Mouse (Mus musculus): ENCODE measurements around the gene Nudt2. TPM values are rescaled to one million over a fixed set of nuclear protein-coding genes. Genes with fewer than 3 reads are reported as not detected.
"Not testable (repeated sequence)": the region's sequence is repeated elsewhere in the genome, so short reads cannot be mapped to it uniquely, and the experiment has no call there.

The Nudt2 gene
- total RNA-seq (2014; rRNA removed) = 56.0 and 80.3 TPM in 2 replicates
- polyA plus RNA-seq (2015; fragmentation: Nextera tagmentation; extraction: Ambion mirVana) = 95.5 and 101 TPM in 2 replicates

- H3K4me3 ChIP-seq (ENCODE audit: low read depth, low read length) = peak within 1 kb of the TSS; percentile 67
- H3K27ac ChIP-seq (ENCODE audit: low read depth, low read length) = peak within 1 kb of the TSS; percentile 30; the same call in 1 of the 2 replicates
- H3K4me2 ChIP-seq (ENCODE audit: low read depth) = peak within 1 kb of the TSS; percentile 67
- H3K9ac ChIP-seq = peak within 1 kb of the TSS; percentile 62
- no peaks in the 10 kb centered on the region for H3K9me3 ChIP-seq (ENCODE audit: low read length)
- peaks cover 5% of the 10 kb centered on the region; the same call in 1 of the 2 replicates for H3K4me1 ChIP-seq (ENCODE audit: insufficient read depth)
- no peaks in the 10 kb centered on the region for H3K27me3 ChIP-seq (ENCODE audit: insufficient read depth, low read length)
- DNase-seq (peak; percentile 100), ATAC-seq (peak; percentile 98)
- TF ChIP-seq CTCF (IDR thresholded peaks at IDR 0.05; ENCODE audit: low read depth) = no peak
- H3K36me3 ChIP-seq (ENCODE audit: insufficient read depth) = no peaks in the 10 kb centered on the region
- under 1% methylated on average over 70 of the region's 70 CpGs for WGBS
These were observed at the start of gene Nudt2, which contains the start of gene Kif24 for GRCm38 (mm10) chr4:41464345-41465286. TSS of gene Nudt2 (plus strand) at chr4:41465151. TSS of gene Kif24 (minus strand) at chr4:41464887.

GRCm38 (mm10) chr4:41416966-41417365 lies 48.0 kb upstream of the Nudt2 start:
- DNase-seq = no peak
- no peak for TF ChIP-seq CTCF (IDR thresholded peaks at IDR 0.05; ENCODE audit: low read depth)
- Histone ChIP-seq H3K9me3 (ENCODE audit: low read length) (no peaks in the 10 kb centered on the region), H3K4me3 (ENCODE audit: low read depth, low read length) (no peak overlapping the region), H3K4me1 (ENCODE audit: insufficient read depth) (no peaks in the 10 kb centered on the region), H3K4me2 (ENCODE audit: low read depth) (no peak overlapping the region), H3K27ac (ENCODE audit: low read depth, low read length) (no peak overlapping the region), H3K36me3 (ENCODE audit: insufficient read depth) (no peaks in the 10 kb centered on the region), H3K9ac (no peak overlapping the region), H3K27me3 (ENCODE audit: insufficient read depth, low read length) (no peaks in the 10 kb centered on the region)
- no peak for ATAC-seq

GRCm38 (mm10) chr4:41438931-41439330 lies 26.0 kb upstream of the Nudt2 start:
- no peaks in the 10 kb centered on the region for H3K27me3 ChIP-seq (ENCODE audit: insufficient read depth, low read length)
- H3K4me1 ChIP-seq (ENCODE audit: insufficient read depth) = no peaks in the 10 kb centered on the region
- no peak for TF ChIP-seq CTCF (IDR thresholded peaks at IDR 0.05; ENCODE audit: low read depth)
- H3K36me3 ChIP-seq (ENCODE audit: insufficient read depth) = no peaks in the 10 kb centered on the region
- ATAC-seq (no peak), DNase-seq (no peak)
- H3K27ac ChIP-seq (ENCODE audit: low read depth, low read length) = no peak overlapping the region
- no peak overlapping the region for H3K4me3 ChIP-seq (ENCODE audit: low read depth, low read length)
- no peaks in the 10 kb centered on the region for H3K9me3 ChIP-seq (ENCODE audit: low read length)
- H3K4me2 ChIP-seq (ENCODE audit: low read depth) = no peak overlapping the region
- no peak overlapping the region for H3K9ac ChIP-seq
- WGBS = 81% methylated on average over 5 of the region's 5 CpGs

GRCm38 (mm10) chr4:41442790-41443302 lies 22.1 kb upstream of the Nudt2 start:
- no peak for DNase-seq
- no peak for ATAC-seq
- no peak overlapping the region for H3K27ac ChIP-seq (ENCODE audit: low read depth, low read length)
- H3K4me1 ChIP-seq (ENCODE audit: insufficient read depth) = no peaks in the 10 kb centered on the region
- H3K4me2 ChIP-seq (ENCODE audit: low read depth) = no peak overlapping the region
- H3K36me3 ChIP-seq (ENCODE audit: insufficient read depth) = no peaks in the 10 kb centered on the region
- no peak for TF ChIP-seq CTCF (IDR thresholded peaks at IDR 0.05; ENCODE audit: low read depth)
- whole genome bisulfite sequencing = 79% methylated on average over 4 of the region's 4 CpGs
- H3K9ac ChIP-seq = no peak overlapping the region
- no peaks in the 10 kb centered on the region for H3K9me3 ChIP-seq (ENCODE audit: low read length)
- H3K27me3 ChIP-seq (ENCODE audit: insufficient read depth, low read length) = no peaks in the 10 kb centered on the region
- no peak overlapping the region for H3K4me3 ChIP-seq (ENCODE audit: low read depth, low read length)

- WGBS = 94% methylated on average over 3 of the region's 3 CpGs
- no peaks in the 10 kb centered on the region for H3K4me1 ChIP-seq (ENCODE audit: insufficient read depth)
- no peak overlapping the region for H3K4me3 ChIP-seq (ENCODE audit: low read depth, low read length)
- no peaks in the 10 kb centered on the region for H3K9me3 ChIP-seq (ENCODE audit: low read length)
- DNase-seq (no peak), ATAC-seq (no peak)
- no peak overlapping the region for H3K27ac ChIP-seq (ENCODE audit: low read depth, low read length)
- H3K4me2 ChIP-seq (ENCODE audit: low read depth) = no peak overlapping the region
- no peak for TF ChIP-seq CTCF (IDR thresholded peaks at IDR 0.05; ENCODE audit: low read depth)
- H3K27me3 ChIP-seq (ENCODE audit: insufficient read depth, low read length) = no peaks in the 10 kb centered on the region
- no peaks in the 10 kb centered on the region for H3K36me3 ChIP-seq (ENCODE audit: insufficient read depth)
- H3K9ac ChIP-seq = no peak overlapping the region
These were observed 17.4 kb upstream of the Nudt2 start for GRCm38 (mm10) chr4:41447595-41447994.

- Histone ChIP-seq H3K4me3 (ENCODE audit: low read depth, low read length) (no peak overlapping the region), H3K4me2 (ENCODE audit: low read depth) (no peak overlapping the region), H3K4me1 (ENCODE audit: insufficient read depth) (peaks cover 5% of the 10 kb centered on the region; the same call in 1 of the 2 replicates), H3K9ac (no peak overlapping the region), H3K27ac (ENCODE audit: low read depth, low read length) (no peak overlapping the region), H3K9me3 (ENCODE audit: low read length) (no peaks in the 10 kb centered on the region), H3K36me3 (ENCODE audit: insufficient read depth) (no peaks in the 10 kb centered on the region), H3K27me3 (ENCODE audit: insufficient read depth, low read length) (no peaks in the 10 kb centered on the region)
- DNase-seq = no peak
- no peak for ATAC-seq
- no peak for TF ChIP-seq CTCF (IDR thresholded peaks at IDR 0.05; ENCODE audit: low read depth)
- 93% methylated on average over 1 of the region's 1 CpGs for WGBS
These were observed 4.3 kb upstream of the Nudt2 start for GRCm38 (mm10) chr4:41460690-41461089.

GRCm38 (mm10) chr4:41463051-41463738 lies 1.8 kb upstream of the Nudt2 start:
- Histone ChIP-seq H3K4me3 (ENCODE audit: low read depth, low read length) (peak overlapping the region; percentile 67; the same call in 1 of the 2 replicates), H3K4me2 (ENCODE audit: low read depth) (peak overlapping the region; percentile 67; the same call in 1 of the 2 replicates)
- not testable (repeated sequence) for H3K9me3 ChIP-seq (ENCODE audit: low read length); H3K9ac ChIP-seq; H3K36me3 ChIP-seq (ENCODE audit: insufficient read depth); DNase-seq; H3K4me1 ChIP-seq (ENCODE audit: insufficient read depth); ATAC-seq; H3K27me3 ChIP-seq (ENCODE audit: insufficient read depth, low read length); H3K27ac ChIP-seq (ENCODE audit: low read depth, low read length)
- 79% methylated on average over 3 of the region's 3 CpGs for WGBS

Data from forebrain, postnatal 0 days (tissue).